Mouse (Mus musculus) MEL (cell line): ENCODE measurements around the gene Grk3.

ENCODE experiments used
- CHD1 ChIP-seq: IDR thresholded peaks from 2 replicates; pipeline ENCODE4 v1.6.1; 2012; ENCODE audit warnings: low read depth, mild to moderate bottlenecking, inconsistent platforms, low read length, improper control_type of control experiment
- CHD2 ChIP-seq: IDR thresholded peaks from 2 replicates; pipeline ENCODE4 v1.6.1; 2011; ENCODE audit warnings: low read length, improper control_type of control experiment
- CTCF ChIP-seq, 3 experiments: IDR thresholded peaks in 2 of 3; conservative IDR thresholded peaks in 1 of 3; 2 replicates each; pipeline ENCODE4 v1.5.1; 2011 to 2012; ENCODE audit warnings: low read length in 3 of 3, low read depth in 2 of 3, mild to moderate bottlenecking in 2 of 3, improper control_type of control experiment in 1 of 3, inconsistent platforms in 1 of 3, mixed read lengths in 1 of 3, moderate library complexity in 1 of 3; ENCODE audit not compliant: control insufficient read depth in 1 of 3, insufficient read depth in 1 of 3, poor library complexity in 1 of 3, severe bottlenecking in 1 of 3
- E2F4 ChIP-seq: IDR thresholded peaks from 2 replicates; pipeline ENCODE4 v1.6.1; 2011; ENCODE audit warnings: low read depth, low read length, improper control_type of control experiment, borderline replicate concordance
- EP300 ChIP-seq, 2 experiments: IDR thresholded peaks; 2 replicates each; pipeline ENCODE4 v1.6.1; 2011; ENCODE audit warnings: improper control_type of control experiment in 2 of 2, low read length in 2 of 2, low read depth in 1 of 2, mild to moderate bottlenecking in 1 of 2
- POLR2A ChIP-seq, 2 experiments: IDR thresholded peaks; 2 replicates each; pipeline ENCODE4 v1.6.1; 2011 to 2012; ENCODE audit warnings: low read length in 2 of 2, mild to moderate bottlenecking in 2 of 2, control low read depth in 1 of 2, improper control_type of control experiment in 1 of 2, low read depth in 1 of 2, moderate library complexity in 1 of 2; ENCODE audit not compliant: control insufficient read depth in 1 of 2, insufficient read depth in 1 of 2, poor library complexity in 1 of 2
- RCOR1 ChIP-seq: IDR thresholded peaks from 2 replicates; pipeline ENCODE4 v1.6.1; 2012; ENCODE audit warnings: low read depth, mild to moderate bottlenecking, inconsistent platforms, low read length, improper control_type of control experiment
- TAL1 ChIP-seq: IDR thresholded peaks from 2 replicates; pipeline ENCODE4 v1.6.1; 2012; ENCODE audit warnings: mild to moderate bottlenecking, inconsistent platforms, low read length, moderate library complexity, mixed read lengths
- TCF12 ChIP-seq: IDR thresholded peaks from 2 replicates; pipeline ENCODE4 v1.6.1; 2014; ENCODE audit warnings: low read depth, mild to moderate bottlenecking, inconsistent platforms, low read length, improper control_type of control experiment, moderate library complexity
- UBTF ChIP-seq: IDR thresholded peaks from 2 replicates; pipeline ENCODE4 v1.6.1; 2012; ENCODE audit warnings: low read depth, mild to moderate bottlenecking, inconsistent platforms, low read length, improper control_type of control experiment, moderate library complexity, borderline replicate concordance; ENCODE audit not compliant: insufficient read depth
- ZC3H11A ChIP-seq: IDR thresholded peaks from 2 replicates; pipeline ENCODE4 v1.6.1; 2012; ENCODE audit warnings: low read depth, mild to moderate bottlenecking, inconsistent platforms, low read length, improper control_type of control experiment
- ZKSCAN1 ChIP-seq: IDR thresholded peaks from 2 replicates; pipeline ENCODE4 v1.6.1; 2012; ENCODE audit warnings: low read depth, mild to moderate bottlenecking, inconsistent platforms, low read length, improper control_type of control experiment, moderate library complexity
- ZNF384 ChIP-seq: IDR thresholded peaks from 2 replicates; pipeline ENCODE4 v1.6.1; 2012; ENCODE audit warnings: low read depth, mild to moderate bottlenecking, inconsistent platforms, low read length, improper control_type of control experiment

DNA sequence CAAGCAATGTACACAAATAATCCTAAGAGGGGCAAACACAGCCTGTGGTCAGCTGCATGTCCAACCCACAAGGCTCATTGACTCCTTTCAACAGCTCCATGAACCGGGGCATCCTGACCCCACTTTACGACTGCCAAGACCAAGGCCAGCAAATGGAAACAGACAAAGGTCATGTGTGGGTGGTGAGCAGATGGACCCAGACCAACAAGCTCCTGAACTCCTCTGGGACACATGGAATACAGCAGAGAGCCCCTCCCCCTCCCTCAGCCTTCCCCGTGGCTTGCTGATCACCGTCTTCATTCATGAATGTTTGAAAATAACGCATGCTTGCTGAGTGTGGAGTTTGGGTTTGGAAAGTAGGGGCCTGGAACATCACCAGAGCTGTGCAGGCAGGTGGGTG lies 57.3 kb downstream of the Grk3 start:
- TF ChIP-seq UBTF (no peak), CTCF (IDR thresholded peaks at IDR 0.05 in 2 of 3, conservative IDR thresholded peaks at IDR 0.05 in 1 of 3; ENCODE audit: control insufficient read depth in 1 of 3, insufficient read depth in 1 of 3, low read depth in 2 of 3, low read length in 3 of 3, poor library complexity in 1 of 3, severe bottlenecking in 1 of 3) (no peak), ZC3H11A (no peak), POLR2A (IDR thresholded peaks at IDR 0.05; ENCODE audit: control insufficient read depth in 1 of 2, insufficient read depth in 1 of 2, low read depth in 1 of 2, low read length in 2 of 2, poor library complexity in 1 of 2) (no peak), ZNF384 (no peak), E2F4 (no peak), RCOR1 (no peak), TCF12 (no peak), CHD1 (no peak), TAL1 (no peak), CHD2 (no peak), EP300 (IDR thresholded peaks at IDR 0.05; ENCODE audit: low read depth in 1 of 2, low read length in 2 of 2) (no peak), ZKSCAN1 (no peak)
